Mouse (Mus musculus) kidney, adult 18-20 months (tissue): Measurements from ENCODE around the gene Itsn1.
A peak's percentile ranks its signal among the peaks of the same experiment; 100 is the strongest.

Experiments used
- DNase-seq: peaks from one replicate; pipeline ENCODE4 v3.0.0; 2021

The Itsn1 gene

DNA sequence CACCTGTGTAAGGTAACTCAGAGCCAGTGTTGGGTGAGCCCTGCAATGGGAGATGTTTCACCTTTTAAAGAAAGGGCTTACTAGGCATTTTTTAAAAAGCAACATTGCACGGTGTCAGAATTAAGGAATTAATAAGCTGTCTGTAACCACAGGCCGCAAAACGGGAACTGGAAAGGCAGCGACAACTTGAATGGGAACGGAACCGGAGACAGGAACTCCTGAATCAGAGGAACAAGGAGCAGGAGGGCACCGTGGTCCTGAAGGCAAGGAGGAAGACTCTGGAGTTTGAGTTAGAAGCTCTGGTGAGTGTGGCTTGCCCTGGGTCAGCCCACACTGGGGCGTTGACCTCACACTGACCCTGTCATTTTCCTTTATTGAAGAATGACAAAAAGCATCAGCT is 91.2 kb downstream of the Itsn1 start:
- DNase-seq: no peak

- DNase-seq: no peak
Measured at GRCm38 (mm10) chr16:91822325-91822724, 93.2 kb downstream of the Itsn1 start.

GRCm38 (mm10) chr16:91822759-91823158 is 93.7 kb downstream of the Itsn1 start:
- no peak for DNase-seq

DNA sequence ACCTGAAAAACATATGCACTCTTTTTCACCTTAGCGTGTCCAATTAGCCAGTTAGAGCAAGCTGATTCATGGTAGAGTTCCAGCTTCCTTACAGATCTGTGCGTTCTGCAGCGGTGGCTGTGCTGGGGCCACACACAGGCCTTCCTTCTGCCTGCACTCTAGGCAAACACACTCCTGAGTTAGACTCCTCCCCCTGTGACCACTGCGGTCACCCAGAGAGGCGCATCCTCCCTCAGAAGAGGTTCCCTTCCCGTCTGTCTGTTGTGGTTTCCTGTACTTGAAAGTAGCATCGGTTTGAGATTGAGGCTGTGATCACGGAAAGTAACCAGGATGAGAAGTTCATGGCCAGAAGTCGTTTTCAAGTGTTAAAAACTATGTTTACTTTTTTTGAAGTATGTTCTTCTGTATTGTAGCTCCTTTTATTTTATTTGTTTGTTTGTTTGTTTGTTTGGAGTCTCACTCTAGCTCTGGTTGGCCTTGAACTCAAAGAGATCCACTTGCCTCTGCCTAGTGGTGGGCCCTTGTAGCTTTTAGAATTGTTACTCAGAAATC is 96.8 kb downstream of the Itsn1 start:
- no peak for DNase-seq

DNA sequence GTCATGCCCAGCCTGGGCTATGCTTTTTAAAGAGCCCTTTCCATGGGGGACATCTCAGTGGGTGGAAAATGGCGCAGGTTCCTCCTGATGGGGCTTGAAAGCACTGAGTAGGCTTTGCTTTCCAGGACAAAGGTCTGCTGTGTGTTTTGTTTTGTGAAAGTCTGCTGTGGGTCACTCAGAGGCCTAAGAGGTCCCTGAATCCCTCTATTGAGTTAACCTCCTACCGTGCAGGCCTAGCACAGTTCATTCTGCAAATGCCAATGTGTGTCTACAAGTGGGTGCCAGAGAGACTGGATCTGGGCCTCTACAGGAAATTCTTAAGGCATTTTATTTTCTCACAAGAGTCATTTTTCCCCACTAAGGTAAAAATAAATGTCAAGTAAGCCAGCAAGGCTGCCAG is 97.8 kb downstream of the Itsn1 start:
- DNase-seq: no peak

DNA sequence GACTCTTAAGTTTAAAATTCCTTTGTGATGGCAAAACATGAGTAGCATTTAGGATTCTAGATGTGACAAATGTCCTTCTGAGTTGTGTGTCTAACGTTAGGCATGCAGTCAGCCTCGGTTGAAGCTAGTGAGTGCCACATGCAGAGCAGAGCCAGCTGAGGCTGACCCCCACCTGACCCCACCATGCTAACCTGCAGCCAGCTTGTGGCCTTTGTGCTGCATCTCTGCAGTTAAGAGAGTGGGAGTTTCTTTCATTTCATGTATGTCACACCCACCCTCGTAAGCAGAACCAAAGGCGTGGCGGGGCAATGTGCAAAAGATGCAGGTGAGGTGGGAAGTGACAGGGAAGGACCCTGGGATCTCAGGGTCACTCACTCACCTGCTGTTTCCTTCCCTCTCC is 98.4 kb downstream of the Itsn1 start:
- DNase-seq: no peak

DNA sequence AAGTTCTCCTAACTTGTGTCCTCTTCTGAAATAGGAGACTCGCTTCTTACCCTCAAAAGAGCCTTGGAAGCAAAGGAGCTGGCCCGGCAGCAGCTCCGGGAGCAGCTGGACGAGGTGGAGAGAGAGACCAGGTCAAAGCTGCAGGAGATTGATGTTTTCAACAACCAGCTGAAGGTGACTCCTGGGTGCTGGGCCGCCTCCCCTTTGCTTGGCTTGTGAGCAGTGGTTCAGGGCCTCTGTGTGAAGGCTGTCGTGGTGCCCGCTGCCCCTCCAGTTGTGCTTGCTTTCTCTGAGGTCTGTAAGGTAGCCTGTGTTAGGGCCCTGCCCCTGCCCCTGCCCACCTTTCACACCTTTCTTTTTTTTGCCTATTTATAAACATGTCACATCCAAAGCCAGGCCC is 99.1 kb downstream of the Itsn1 start:
- DNase-seq: no peak

DNA sequence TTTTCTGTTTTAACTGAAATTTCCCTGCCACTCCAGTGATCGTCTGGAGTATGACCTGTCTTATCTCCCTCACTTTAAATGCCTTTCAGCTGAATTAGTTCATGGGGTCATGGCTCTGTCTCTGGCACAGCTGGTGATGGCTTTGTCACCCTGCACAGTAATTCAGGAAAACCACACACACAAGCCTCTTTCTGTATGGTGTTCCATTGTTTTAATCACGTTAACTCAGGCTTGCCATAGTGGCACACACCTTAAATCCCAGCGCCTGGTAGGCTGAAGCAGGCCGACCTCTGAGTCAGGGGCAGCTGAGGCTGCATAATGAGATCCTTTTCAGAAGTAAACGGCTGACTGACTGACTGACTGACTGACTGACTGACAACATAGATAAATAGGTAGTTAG is 99.5 kb downstream of the Itsn1 start:
- DNase-seq: no peak

GRCm38 (mm10) chr16:91829121-91829520 is 100.0 kb downstream of the Itsn1 start:
- DNase-seq: no peak

- DNase-seq: peak; percentile 59
Measured at GRCm38 (mm10) chr16:91830260-91830659, 101.2 kb downstream of the Itsn1 start.

- DNase-seq: no peak
Measured at GRCm38 (mm10) chr16:91833121-91833520, 104.0 kb downstream of the Itsn1 start.

GRCm38 (mm10) chr16:91833558-91833957 is 104.5 kb downstream of the Itsn1 start:
- DNase-seq: no peak

- DNase-seq: no peak
Measured at GRCm38 (mm10) chr16:91833981-91834380, 104.9 kb downstream of the Itsn1 start.

GRCm38 (mm10) chr16:91835790-91836189 is 106.7 kb downstream of the Itsn1 start:
- no peak for DNase-seq

DNA sequence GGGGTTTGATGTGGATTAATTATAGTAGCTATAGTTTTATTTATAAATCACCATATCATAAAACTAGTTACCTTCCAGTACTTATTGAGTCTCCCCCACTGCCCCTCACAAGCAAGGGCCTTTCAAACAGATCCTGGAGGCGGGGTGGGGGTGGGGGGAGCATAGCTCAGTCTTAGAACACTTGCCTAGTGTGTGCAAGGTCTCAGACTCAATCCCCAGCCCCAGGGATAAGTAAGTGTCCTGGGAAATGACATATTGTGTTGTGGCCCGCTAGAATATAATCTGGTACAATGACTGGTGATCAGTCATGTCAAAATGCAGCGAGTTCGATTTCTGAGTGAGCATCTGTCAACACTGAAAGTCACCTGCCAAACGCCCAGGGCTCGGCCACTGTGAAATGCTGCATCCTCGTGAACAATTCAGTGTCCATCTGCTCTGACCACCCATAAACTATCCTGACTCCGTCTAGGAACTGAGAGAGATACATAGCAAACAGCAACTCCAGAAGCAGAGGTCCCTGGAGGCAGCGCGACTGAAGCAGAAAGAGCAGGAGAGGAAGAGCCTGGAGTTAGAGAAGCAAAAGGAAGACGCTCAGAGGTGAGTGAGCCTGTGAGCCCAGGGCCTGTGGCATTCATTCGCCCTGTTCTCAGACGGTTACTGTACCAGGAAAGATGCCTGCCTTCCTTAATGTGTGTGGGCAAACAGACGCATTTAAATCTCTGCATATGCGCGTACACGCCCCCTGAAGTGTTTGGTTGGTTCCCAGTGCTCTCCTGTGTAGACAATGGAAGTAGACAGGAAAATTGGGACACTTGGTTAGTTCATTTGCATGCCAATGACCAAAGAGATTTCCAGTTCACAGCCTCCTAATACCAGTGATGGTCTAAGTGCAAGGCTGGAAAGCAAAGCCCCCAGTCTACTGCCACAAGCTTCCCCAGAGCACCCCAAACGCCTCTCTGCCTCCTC is 107.8 kb downstream of the Itsn1 start:
- DNase-seq: no peak

DNA sequence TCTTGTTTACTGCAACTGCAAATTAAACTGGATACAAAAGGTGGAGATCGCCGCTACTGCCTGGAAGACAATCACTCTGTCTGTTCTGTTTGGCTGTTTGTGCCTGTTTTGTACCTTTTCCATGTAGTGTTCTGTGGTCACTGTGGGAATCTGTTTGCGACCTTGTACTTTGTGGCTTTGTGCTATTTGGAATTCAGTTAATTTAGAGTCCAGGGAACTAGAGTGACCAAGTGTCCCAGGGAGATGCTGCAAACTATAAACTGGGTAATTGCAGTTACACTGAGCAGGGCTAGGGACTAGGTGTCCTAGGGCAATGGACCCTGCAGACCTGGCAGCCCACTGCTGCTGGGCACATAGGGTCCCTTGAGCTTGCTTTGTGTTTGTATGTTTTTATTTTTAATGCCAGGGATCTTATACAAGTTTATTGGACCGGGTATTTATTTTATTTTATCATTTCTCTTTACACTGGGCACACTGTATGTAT is 108.5 kb downstream of the Itsn1 start:
- DNase-seq: no peak

GRCm38 (mm10) chr16:91838771-91839170 is 109.7 kb downstream of the Itsn1 start:
- no peak for DNase-seq

- DNase-seq: peak; percentile 31
Measured at GRCm38 (mm10) chr16:91839462-91839861, 110.4 kb downstream of the Itsn1 start.

- no peak for DNase-seq
Measured at GRCm38 (mm10) chr16:91841026-91841630, 112.0 kb downstream of the Itsn1 start.

GRCm38 (mm10) chr16:91846089-91846741 is 117.1 kb downstream of the Itsn1 start:
- DNase-seq: no peak

DNA sequence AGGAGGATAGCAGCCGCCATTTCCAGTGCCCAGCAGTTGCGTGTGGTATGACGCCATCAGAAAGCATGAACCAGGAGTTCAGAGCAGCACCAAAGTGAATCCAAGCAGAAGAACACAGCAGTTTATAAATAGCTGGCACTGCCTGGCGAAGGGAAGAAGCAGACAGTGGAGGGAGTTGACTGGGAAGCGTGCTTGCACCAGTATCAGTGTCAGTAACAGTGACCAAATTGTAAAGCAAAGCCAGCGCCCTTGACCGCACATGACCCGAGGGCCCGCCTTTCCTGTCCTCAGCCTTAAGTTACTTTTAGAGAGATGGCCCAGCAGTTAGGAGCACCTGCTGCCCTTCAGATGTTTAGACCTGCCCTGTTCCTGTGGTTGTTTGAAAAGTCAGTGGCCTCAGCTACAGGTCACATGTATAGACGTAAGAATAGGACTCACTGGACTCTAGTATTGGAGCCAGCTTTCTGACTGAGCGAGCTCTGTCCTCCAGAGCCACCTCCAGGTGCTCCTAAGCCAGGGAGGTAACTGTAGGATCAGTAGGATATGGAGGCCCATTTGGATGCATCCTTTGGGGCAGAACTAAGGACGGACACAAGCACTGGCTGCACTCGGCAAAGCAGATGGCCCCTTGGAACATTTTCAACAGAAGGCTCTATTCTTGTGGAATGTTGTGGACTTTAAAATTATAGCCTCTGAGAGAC is 118.6 kb downstream of the Itsn1 start:
- no peak for DNase-seq

- no peak for DNase-seq
Measured at GRCm38 (mm10) chr16:91848505-91848904, 119.4 kb downstream of the Itsn1 start.
